In genomic region chr1:39773991-39774729, GRCm38 (mm10) we compare ENCODE assay signal across 19 mouse cellular contexts. TPM values are rescaled to one million over a fixed set of nuclear protein-coding genes. Genes with fewer than 3 reads are reported as not detected.
DNase-seq lines count a peak whose midpoint lies in the region; ATAC-seq and TF ChIP-seq lines count a peak whose summit lies in the region.
"Had no signal": no experiment of that assay in that cellular context is flagged by ENCODE, and none has a peak within 500 bp of the region (broad histone marks: within the 10 kb centered on the region; RNA-seq: fewer than 3 reads in every experiment).

No protein-coding gene starts in this region.

- no peak for ATAC-seq in cerebellum, adult (ENCODE audit: insufficient number of reproducible peaks, low FRiP score, low TSS enrichment)
- ATAC-seq in hindbrain, embryonic 13.5 days (ENCODE audit: low FRiP score), result peak; percentile 65; the same call in 1 of the 2 replicates
- ATAC-seq in hindbrain, embryonic 11.5 days (ENCODE audit: low FRiP score), result no peak
- ATAC-seq in midbrain, postnatal 0 days (ENCODE audit: low FRiP score), result peak; percentile 71
- ATAC-seq in midbrain, embryonic 15.5 days (replicated peaks), result no peak; the same call in 1 of the 2 replicates
- peak; percentile 83 for ATAC-seq in neural tube, embryonic 14.5 days (ENCODE audit: low read depth)
- ATAC-seq: activated CD4-positive, CD25-positive, alpha-beta regulatory T cell, adult 4 months had no signal

- H3K27ac ChIP-seq in hindbrain, embryonic 13.5 days, result peak overlapping the region; percentile 40; the same call in 1 of the 2 replicates
- no peak overlapping the region for H3K27ac ChIP-seq in hindbrain, embryonic 11.5 days (ENCODE audit: low read depth, low read length)
- peak overlapping the region; percentile 19; the same call in 1 of the 2 replicates for H3K27ac ChIP-seq in midbrain, postnatal 0 days (ENCODE audit: low read depth, low read length)
- H3K27ac ChIP-seq in midbrain, embryonic 15.5 days, result no peak overlapping the region
- H3K27ac ChIP-seq in neural tube, embryonic 14.5 days (ENCODE audit: low read depth, low read length), result peak overlapping the region; percentile 66; the same call in 1 of the 2 replicates
- H3K27ac ChIP-seq: heart, embryonic 13.5 days; kidney, postnatal 0 days; liver, embryonic 14.5 days had no signal

- H3K4me3 ChIP-seq in hindbrain, embryonic 13.5 days, result no peak overlapping the region
- H3K4me3 ChIP-seq in hindbrain, embryonic 11.5 days (ENCODE audit: low read depth, low read length), result no peak overlapping the region
- no peak overlapping the region for H3K4me3 ChIP-seq in midbrain, postnatal 0 days (ENCODE audit: low read depth, low read length)
- no peak overlapping the region for H3K4me3 ChIP-seq in midbrain, embryonic 15.5 days
- no peak overlapping the region for H3K4me3 ChIP-seq in neural tube, embryonic 14.5 days (ENCODE audit: low read depth, low read length)
- H3K4me3 ChIP-seq: heart, embryonic 13.5 days had no signal

- no peak overlapping the region for H3K9ac ChIP-seq in hindbrain, embryonic 13.5 days
- H3K9ac ChIP-seq in hindbrain, embryonic 11.5 days (ENCODE audit: low read depth, low read length), result no peak overlapping the region
- H3K9ac ChIP-seq in midbrain, postnatal 0 days (replicated peaks; ENCODE audit: low read length, poor library complexity, severe bottlenecking), result no peak overlapping the region
- H3K9ac ChIP-seq in midbrain, embryonic 15.5 days, result no peak overlapping the region
- no peak overlapping the region for H3K9ac ChIP-seq in neural tube, embryonic 14.5 days (replicated peaks; ENCODE audit: low read depth, low read length)
- H3K9ac ChIP-seq: heart, embryonic 13.5 days; liver, embryonic 14.5 days had no signal

- no peaks in the 10 kb centered on the region for H3K36me3 ChIP-seq in hindbrain, embryonic 13.5 days
- H3K36me3 ChIP-seq in hindbrain, embryonic 11.5 days (ENCODE audit: control insufficient read depth, insufficient read depth, low read length), result no peaks in the 10 kb centered on the region
- no peaks in the 10 kb centered on the region for H3K36me3 ChIP-seq in midbrain, postnatal 0 days (ENCODE audit: insufficient read depth, low read length)
- H3K36me3 ChIP-seq in midbrain, embryonic 15.5 days (replicated peaks), result no peaks in the 10 kb centered on the region
- H3K36me3 ChIP-seq in neural tube, embryonic 14.5 days (ENCODE audit: control insufficient read depth, insufficient read depth, low read length), result no peaks in the 10 kb centered on the region
- H3K36me3 ChIP-seq: heart, embryonic 13.5 days had no signal

- H3K27me3 ChIP-seq in hindbrain, embryonic 13.5 days, result no peaks in the 10 kb centered on the region
- no peaks in the 10 kb centered on the region; the same call in 1 of the 2 replicates for H3K27me3 ChIP-seq in hindbrain, embryonic 11.5 days (ENCODE audit: control insufficient read depth, insufficient read depth, low read length)
- no peaks in the 10 kb centered on the region for H3K27me3 ChIP-seq in midbrain, postnatal 0 days (ENCODE audit: insufficient read depth, low read length)
- H3K27me3 ChIP-seq in midbrain, embryonic 15.5 days (replicated peaks), result no peaks in the 10 kb centered on the region
- no peaks in the 10 kb centered on the region for H3K27me3 ChIP-seq in neural tube, embryonic 14.5 days (ENCODE audit: control insufficient read depth, insufficient read depth, low read length)
- H3K27me3 ChIP-seq: heart, embryonic 13.5 days had no signal

- peak; percentile 79 to 81 for DNase-seq in cerebellum, postnatal 14 days
- DNase-seq in hindbrain, embryonic 11.5 days (ENCODE audit: low spot score), result no peak
- peak; percentile 87 for DNase-seq in midbrain, postnatal 0 days (ENCODE audit: low spot score)
- DNase-seq in kidney, adult 8-10 months, result no peak
- DNase-seq: adrenal gland, postnatal 25 days; gastrocnemius, postnatal 36 days; lung, postnatal 14 days; right cerebral cortex, postnatal 4 days; thymus, adult 2 months had no signal

- peaks cover 22% of the 10 kb centered on the region for H3K4me1 ChIP-seq in hindbrain, embryonic 13.5 days (replicated peaks)
- no peaks in the 10 kb centered on the region for H3K4me1 ChIP-seq in hindbrain, embryonic 11.5 days (replicated peaks; ENCODE audit: control insufficient read depth, insufficient read depth, low read length)
- H3K4me1 ChIP-seq in midbrain, postnatal 0 days (ENCODE audit: insufficient read depth, low read length), result no peaks in the 10 kb centered on the region
- H3K4me1 ChIP-seq in midbrain, embryonic 15.5 days, result no peaks in the 10 kb centered on the region
- H3K4me1 ChIP-seq in neural tube, embryonic 14.5 days (ENCODE audit: control insufficient read depth, insufficient read depth, low read length), result 0 out of 2 replicates have a peak, but pooled peaks cover 3% of the 10 kb centered on the region

- peak; percentile 36; the same call in 1 of the 2 replicates for TF ChIP-seq CTCF in midbrain, postnatal 0 days (IDR thresholded peaks at IDR 0.05)

- WGBS in hindbrain, embryonic 13.5 days, result 67% methylated on average over 14 of the region's 14 CpGs
- WGBS in hindbrain, embryonic 11.5 days, result 77% methylated on average over 14 of the region's 14 CpGs
- 74% methylated on average over 14 of the region's 14 CpGs for WGBS in midbrain, postnatal 0 days
- 74% methylated on average over 14 of the region's 14 CpGs for WGBS in midbrain, embryonic 15.5 days
- 59% methylated on average over 14 of the region's 14 CpGs for WGBS in neural tube, embryonic 14.5 days

- no peaks in the 10 kb centered on the region for H3K9me3 ChIP-seq in hindbrain, embryonic 13.5 days
- no peaks in the 10 kb centered on the region for H3K9me3 ChIP-seq in hindbrain, embryonic 11.5 days (ENCODE audit: control insufficient read depth, low read length)
- no peaks in the 10 kb centered on the region for H3K9me3 ChIP-seq in midbrain, postnatal 0 days (ENCODE audit: low read length)
- no peaks in the 10 kb centered on the region for H3K9me3 ChIP-seq in midbrain, embryonic 15.5 days
- H3K9me3 ChIP-seq in neural tube, embryonic 14.5 days (ENCODE audit: control insufficient read depth, low read length), result no peaks in the 10 kb centered on the region
- H3K9me3 ChIP-seq: heart, embryonic 13.5 days had no signal

- no peak overlapping the region for H3K4me2 ChIP-seq in hindbrain, embryonic 13.5 days
- H3K4me2 ChIP-seq in hindbrain, embryonic 11.5 days (replicated peaks; ENCODE audit: low read depth, low read length), result no peak overlapping the region
- H3K4me2 ChIP-seq in midbrain, postnatal 0 days (ENCODE audit: low read depth, low read length, poor library complexity, severe bottlenecking), result no peak overlapping the region
- no peak overlapping the region for H3K4me2 ChIP-seq in midbrain, embryonic 15.5 days
- H3K4me2 ChIP-seq in neural tube, embryonic 14.5 days (ENCODE audit: low read depth, low read length), result no peak overlapping the region
- H3K4me2 ChIP-seq: heart, embryonic 13.5 days had no signal

RNA-seq across cellular contexts. Expression of gene Gm3646, which starts 31.0 kb away (rescaled TPM):
- polyA plus RNA-seq in hindbrain, embryonic 13.5 days (2015; fragmentation: Nextera tagmentation; extraction: Ambion mirVana), result not detected in 2 replicates
- not detected in 2 replicates for polyA plus RNA-seq in hindbrain, embryonic 11.5 days (2014; fragmentation: Nextera tagmentation; extraction: Ambion mirVana)
- not detected in 2 replicates for total RNA-seq in midbrain, postnatal 0 days (2014; rRNA removed)
- polyA plus RNA-seq in midbrain, postnatal 0 days (2015; fragmentation: Nextera tagmentation; extraction: Ambion mirVana), result not detected in 2 replicates
- not detected in 2 replicates for polyA plus RNA-seq in midbrain, embryonic 15.5 days (2015; fragmentation: Nextera tagmentation; extraction: Ambion mirVana)
- polyA plus RNA-seq in neural tube, embryonic 14.5 days (2014; fragmentation: Nextera tagmentation; extraction: Ambion mirVana), result not detected in 2 replicates
- total RNA-seq: adrenal gland, postnatal 25 days; megakaryocyte-erythroid progenitor cell, adult 5-6 weeks had no signal
- polyA plus RNA-seq: activated CD4-positive, CD25-positive, alpha-beta regulatory T cell, adult 4 months; kidney, postnatal 0 days; limb, embryonic 11.5 days; liver, embryonic 14.5 days; thymus, adult 2 months had no signal

RNA-seq across cellular contexts. Expression of gene Rfx8, which starts 53.4 kb away (rescaled TPM):
- polyA plus RNA-seq in hindbrain, embryonic 13.5 days (2015; fragmentation: Nextera tagmentation; extraction: Ambion mirVana), result 0.26 and 0.49 TPM in 2 replicates
- polyA plus RNA-seq in hindbrain, embryonic 11.5 days (2014; fragmentation: Nextera tagmentation; extraction: Ambion mirVana), result 0.31 and 0.42 TPM in 2 replicates
- 0.52 and 0.66 TPM in 2 replicates for total RNA-seq in midbrain, postnatal 0 days (2014; rRNA removed)
- polyA plus RNA-seq in midbrain, postnatal 0 days (2015; fragmentation: Nextera tagmentation; extraction: Ambion mirVana), result 0.28 and 0.39 TPM in 2 replicates
- 0.31 and 0.32 TPM in 2 replicates for polyA plus RNA-seq in midbrain, embryonic 15.5 days (2015; fragmentation: Nextera tagmentation; extraction: Ambion mirVana)
- polyA plus RNA-seq in neural tube, embryonic 14.5 days (2014; fragmentation: Nextera tagmentation; extraction: Ambion mirVana), result 0.13 and 0.16 TPM in 2 replicates
- total RNA-seq: gastrocnemius, postnatal 36 days; megakaryocyte-erythroid progenitor cell, adult 5-6 weeks had no signal
- polyA plus RNA-seq: activated CD4-positive, CD25-positive, alpha-beta regulatory T cell, adult 4 months had no signal

Comparison
In these comparisons a context has a peak if more than half of its experiments do, and no peak if none do; other contexts are left out.
1. ATAC-seq: peak in hindbrain, embryonic 13.5 days (single experiment), midbrain, postnatal 0 days (single experiment) and neural tube, embryonic 14.5 days (single experiment); none in cerebellum, adult (single experiment), hindbrain, embryonic 11.5 days (single experiment) and midbrain, embryonic 15.5 days (single experiment).
2. H3K27ac ChIP-seq: peak in hindbrain, embryonic 13.5 days (single experiment), midbrain, postnatal 0 days (single experiment) and neural tube, embryonic 14.5 days (single experiment); none in hindbrain, embryonic 11.5 days (single experiment) and midbrain, embryonic 15.5 days (single experiment).
3. DNase-seq: peak in cerebellum, postnatal 14 days (2 of 2) and midbrain, postnatal 0 days (single experiment); none in hindbrain, embryonic 11.5 days (single experiment) and kidney, adult 8-10 months (0 of 2).